Mouse (Mus musculus) layer of hippocampus, postnatal 36 days (tissue): ENCODE measurements around the gene Lrp8. TPM values are rescaled to one million over a fixed set of nuclear protein-coding genes. Genes with fewer than 3 reads are reported as not detected.

Experiments used
- DNase-seq, 2 experiments: peaks; one replicate each; pipeline ENCODE4 v3.0.0; 2022
- total RNA-seq, 2 experiments: library from RNA; stranded (reverse); gene quantifications; 2 replicates each; pipeline ENCODE4 v1.2.3; 2021

Lrp8 gene
- 10 to 100 TPM; 91.7 to 95.3 TPM for total RNA-seq

- no peak for DNase-seq
Measured at GRCm38 (mm10) chr4:107802185-107802449, at the start of gene Lrp8. TSS of gene Lrp8 (plus strand) at chr4:107802261.

- no peak for DNase-seq
Measured at GRCm38 (mm10) chr4:107756222-107756621, 45.8 kb upstream of the Lrp8 start.

DNA sequence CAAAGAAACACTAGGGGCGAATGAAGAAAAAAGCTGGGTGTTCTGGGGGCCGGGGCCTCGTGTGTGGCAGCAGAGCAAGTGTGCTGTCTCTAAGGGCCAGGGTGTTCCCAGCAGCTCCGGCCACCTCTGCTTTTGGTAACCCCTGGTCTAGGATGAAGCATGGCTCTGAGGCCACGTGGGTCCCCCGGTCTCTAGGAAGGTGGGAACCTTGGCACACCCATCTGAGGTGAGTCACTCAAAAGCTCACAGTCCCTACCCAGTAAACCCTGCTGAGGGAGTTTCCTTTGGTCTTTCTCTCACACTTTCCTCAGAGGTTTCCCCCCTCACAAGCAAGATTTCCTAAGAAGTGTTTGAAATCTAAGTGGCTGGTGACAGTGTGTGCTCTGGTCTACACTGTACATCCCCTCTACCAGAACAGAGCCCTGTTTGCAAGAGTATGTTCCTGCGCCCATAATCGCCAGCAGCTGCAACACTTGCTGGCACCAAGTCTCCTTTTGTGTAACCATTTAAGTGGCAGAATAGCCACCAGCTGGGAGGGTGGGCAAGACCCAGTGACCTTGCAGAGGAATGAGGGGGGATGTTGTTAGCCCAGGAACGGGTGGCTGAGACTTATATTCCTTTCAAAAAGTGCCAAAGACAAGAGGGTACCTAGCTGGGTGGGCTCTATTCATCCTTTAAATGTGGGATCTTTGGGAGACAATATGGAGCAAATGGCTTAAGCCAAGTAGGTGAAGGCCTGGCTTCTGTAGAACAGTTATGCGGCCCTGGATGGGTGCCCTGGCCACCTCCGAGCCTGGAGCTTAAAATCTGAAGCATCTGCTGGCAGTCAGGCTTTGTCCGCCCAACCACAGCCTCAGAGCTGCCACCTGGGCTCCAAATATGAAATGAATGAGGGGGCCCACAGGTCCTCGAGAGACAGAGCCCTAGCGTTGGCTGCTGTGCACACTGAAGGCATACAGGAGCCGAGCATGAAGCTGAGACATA is 44.3 kb upstream of the Lrp8 start:
- no peak for DNase-seq

DNA sequence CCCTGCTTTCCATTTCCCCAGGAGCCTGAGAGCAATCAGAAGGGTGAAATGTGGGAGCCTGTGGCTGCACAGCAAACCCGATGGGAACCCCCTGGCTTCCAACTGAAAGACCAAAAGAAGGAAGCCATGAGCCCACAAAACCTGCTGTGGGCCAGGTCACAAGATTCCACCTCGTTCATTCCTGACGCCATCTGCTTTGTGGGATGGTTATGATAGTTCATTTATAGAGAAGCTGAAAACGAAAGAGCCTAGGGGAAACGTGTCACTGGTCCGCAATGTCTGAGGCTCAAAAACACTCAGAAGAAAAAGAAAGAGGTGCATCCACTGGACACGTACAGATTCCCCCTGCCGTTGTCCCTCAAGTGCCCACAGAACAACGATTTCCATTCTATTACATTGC is 43.1 kb upstream of the Lrp8 start:
- DNase-seq: no peak

DNA sequence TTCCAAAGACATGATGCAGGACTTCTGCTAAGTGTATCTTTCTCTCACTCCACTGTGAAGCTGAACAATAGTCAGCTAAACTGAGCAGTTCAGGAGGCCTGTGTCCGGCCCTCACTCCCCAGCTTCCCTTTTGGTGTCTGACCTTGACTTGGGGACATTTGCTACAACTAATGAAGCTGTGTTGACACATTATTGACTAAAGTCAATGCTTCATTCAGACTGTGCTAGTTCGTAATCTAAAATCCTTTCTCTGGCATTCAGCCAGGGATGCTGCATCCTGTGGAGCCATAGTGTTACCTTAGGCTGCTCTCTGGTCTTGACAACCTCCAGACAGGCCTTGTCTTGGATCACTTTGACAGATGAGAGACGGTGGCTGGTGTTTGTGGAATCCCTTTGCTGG is 39.1 kb upstream of the Lrp8 start:
- no peak for DNase-seq

DNA sequence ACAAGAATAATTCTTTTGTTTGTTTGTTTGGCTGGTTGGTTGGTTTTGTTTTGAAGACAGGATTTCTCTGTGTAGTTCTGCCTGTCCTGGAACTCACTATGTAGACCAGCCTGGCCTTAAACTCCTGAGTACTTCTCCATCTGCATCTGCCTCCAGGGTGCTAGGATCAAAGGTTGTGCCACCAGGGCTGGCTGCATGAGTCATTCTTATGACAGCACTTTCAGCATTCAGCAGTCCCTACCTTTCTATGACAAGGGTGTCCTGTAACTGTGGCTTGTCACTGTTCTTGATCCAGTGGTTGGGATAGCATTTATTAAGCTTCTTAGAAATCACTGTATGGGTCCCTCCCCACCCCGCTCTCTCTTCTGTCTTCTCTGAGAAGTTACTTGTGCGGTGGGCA is 38.5 kb upstream of the Lrp8 start:
- no peak for DNase-seq

DNA sequence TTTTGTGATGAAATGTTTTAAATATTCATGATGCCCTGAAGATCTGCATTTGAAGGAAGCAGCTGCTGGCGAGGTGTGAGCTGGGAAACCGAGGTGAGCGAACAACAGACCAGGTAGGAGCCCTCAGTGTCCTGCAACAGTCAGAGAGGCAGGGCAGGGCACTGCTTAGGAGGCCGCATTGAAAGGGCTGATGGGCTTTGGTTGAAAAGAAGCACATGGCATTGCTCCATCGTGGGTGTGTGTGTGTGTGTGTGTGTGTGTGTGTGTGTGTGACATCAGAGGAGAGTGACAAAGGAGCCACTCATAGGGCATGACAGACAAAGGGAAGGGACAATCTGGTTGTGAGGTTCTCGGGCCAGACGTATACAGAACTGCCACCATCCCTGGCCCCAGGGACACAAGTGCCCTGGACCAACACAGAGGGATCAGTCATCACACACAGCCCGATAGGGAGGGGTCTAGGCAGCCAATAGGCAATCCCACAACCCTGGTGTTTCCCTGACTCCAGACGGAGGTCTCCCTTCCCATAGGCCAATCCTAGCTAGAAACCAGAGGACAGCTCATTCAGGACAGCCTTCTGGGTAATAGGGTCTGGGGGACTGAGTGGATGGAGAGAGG is 36.8 kb upstream of the Lrp8 start:
- no peak for DNase-seq

GRCm38 (mm10) chr4:107766182-107766581 is 35.9 kb upstream of the Lrp8 start:
- DNase-seq: no peak

DNA sequence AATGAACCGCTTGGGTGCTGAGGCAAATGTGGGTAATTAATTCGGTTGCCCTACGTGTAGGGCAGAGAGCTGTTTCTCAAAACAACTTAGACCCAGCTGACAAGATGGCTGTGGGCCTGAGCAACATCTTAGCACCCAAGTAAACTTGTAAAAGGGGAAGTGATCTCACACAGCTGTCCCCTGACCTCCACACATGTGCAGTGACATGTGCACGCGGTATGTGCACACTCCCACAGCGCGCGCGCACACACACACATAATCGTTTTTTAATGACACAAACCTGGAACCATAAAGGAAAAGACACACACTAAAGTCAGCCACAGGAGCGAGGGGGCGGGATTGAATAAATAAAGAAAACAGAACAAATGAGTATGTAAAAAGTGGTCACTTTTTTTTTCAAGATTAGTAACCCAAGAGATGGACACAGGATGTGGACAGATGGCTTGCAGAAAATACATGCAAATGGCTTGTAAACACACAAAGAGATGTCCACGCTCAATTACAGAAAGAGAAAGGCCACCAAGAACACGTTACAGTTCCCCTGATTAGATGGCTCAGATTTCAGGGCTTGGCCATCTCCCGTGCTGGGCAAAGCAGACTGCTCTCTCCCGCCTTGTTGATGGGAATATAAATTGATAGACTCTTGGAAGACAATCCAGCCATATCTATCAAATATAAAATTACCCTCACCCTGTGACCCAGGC is 29.8 kb upstream of the Lrp8 start:
- DNase-seq: no peak

DNA sequence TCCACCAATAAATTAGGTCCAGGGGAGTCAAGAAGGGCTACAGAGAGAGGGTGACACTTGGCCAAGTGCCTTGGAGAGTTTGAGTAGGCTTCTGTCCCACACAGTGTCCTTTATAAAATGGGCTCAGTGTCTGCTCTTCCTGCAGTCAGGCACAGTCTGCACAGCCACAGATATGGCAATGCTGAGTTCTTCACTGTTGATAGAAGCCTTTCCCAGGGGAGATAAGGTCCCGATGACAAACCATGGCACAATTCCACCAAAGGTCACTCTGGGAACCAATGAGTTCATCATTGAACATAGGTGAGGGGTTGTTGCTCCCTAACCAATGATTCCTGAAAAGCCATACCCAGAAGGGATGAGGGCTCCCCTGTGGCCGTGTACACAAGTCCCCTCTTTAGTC is 27.2 kb upstream of the Lrp8 start:
- DNase-seq: no peak

- DNase-seq: no peak
Measured at GRCm38 (mm10) chr4:107775672-107776071, 26.4 kb upstream of the Lrp8 start.

- no peak for DNase-seq
Measured at GRCm38 (mm10) chr4:107776990-107777673, 24.9 kb upstream of the Lrp8 start.

- no peak for DNase-seq
Measured at GRCm38 (mm10) chr4:107783541-107783940, 18.5 kb upstream of the Lrp8 start.

DNA sequence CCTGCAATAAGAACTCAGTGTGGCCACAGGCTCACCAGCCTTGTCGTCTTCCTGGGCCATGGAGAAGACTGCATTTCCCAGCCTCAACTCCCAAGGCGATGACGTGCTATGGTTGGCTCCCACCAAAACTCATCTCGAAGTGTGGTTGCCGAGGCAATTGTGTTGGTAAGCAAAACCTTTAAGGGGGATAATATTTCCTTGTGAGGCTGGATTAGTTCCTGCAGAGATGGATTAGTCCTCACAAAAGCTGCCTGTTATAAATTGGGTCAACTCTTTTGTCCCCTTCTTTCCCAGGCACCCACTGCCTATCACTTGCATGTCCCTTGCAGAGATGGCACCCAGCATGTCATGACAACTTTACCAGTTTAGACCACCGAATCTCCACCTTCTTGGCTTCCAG is 13.2 kb upstream of the Lrp8 start:
- DNase-seq: no peak

DNA sequence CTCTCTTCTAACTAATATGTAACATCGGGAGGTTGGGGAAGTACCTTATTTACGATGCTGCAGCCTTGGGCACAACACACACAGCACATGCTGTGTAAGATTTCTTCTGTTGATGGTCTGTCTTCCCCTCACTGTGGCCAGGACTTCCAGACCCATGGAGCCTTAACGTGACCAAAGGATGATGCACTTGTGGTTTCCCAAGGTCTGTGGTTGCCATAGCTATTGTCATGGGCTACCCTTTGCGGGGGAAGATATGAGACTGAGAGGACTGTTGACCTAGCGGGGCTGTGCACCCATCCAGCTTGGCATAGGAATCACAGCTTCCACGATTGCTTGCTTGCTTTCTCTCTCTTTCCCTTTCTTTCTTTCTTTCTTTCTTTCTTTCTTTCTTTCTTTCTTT is 1.3 kb upstream of the Lrp8 start:
- no peak for DNase-seq

GRCm38 (mm10) chr4:107801366-107802184 is 486 bp upstream of the Lrp8 start:
- peak; percentile 77 to 79 for DNase-seq

- DNase-seq: peak; percentile 34 to 50
Measured at GRCm38 (mm10) chr4:107802450-107803331, 630 bp downstream of the Lrp8 start.

GRCm38 (mm10) chr4:107803351-107804106 is 1.5 kb downstream of the Lrp8 start:
- DNase-seq: peak; percentile 64 to 68

DNA sequence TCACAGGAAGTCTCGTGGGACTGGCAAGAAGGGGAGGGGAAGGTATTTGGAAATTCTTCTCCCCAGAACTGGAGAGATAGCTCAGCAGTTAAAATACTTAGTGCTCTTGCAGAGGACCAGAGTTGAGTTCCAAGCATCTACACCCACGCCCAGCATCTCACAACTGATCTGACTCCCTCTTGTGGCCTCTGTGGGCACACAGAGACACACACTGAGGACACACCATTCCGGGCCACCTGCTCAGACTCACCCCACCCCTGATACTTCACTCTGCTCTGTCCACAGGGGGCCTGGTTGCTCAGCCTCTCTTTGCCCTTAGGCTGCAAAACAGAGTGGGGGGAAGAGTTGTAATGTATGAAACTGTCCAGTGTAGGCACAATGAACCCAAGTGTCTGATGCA is 3.4 kb downstream of the Lrp8 start:
- DNase-seq: no peak

DNA sequence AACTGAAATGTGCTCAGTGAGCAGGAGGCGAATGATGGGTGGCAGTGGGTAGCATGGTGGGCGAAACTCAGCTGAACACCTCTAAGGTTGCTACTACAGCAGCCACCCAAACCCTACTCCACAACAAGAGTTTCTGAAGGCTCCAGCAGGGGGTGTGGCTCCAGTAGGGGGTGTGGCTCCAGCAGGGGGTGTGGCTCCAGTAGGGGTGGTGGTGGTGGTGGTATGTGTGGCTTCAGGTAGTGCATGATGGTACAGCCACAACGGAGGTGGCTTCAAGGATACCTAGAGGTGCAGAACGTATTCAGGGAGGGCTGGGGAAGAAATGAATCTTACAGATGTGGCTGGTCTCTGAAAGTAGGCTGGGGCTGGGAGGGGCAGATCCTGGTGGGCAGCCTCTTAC is 5.7 kb downstream of the Lrp8 start:
- no peak for DNase-seq
